Mouse (Mus musculus) fibroblast of lung, adult 2 months (primary cell): ENCODE measurements around the gene Dnajb6.

Experiments
- DNase-seq: peaks from one replicate; pipeline ENCODE4 v3.0.0-alpha.2; 2011; ENCODE audit warnings: low read depth

Gene Dnajb6

GRCm38 (mm10) chr5:29852376-29852775 is 116.9 kb downstream of the Dnajb6 start:
- DNase-seq: no peak

DNA sequence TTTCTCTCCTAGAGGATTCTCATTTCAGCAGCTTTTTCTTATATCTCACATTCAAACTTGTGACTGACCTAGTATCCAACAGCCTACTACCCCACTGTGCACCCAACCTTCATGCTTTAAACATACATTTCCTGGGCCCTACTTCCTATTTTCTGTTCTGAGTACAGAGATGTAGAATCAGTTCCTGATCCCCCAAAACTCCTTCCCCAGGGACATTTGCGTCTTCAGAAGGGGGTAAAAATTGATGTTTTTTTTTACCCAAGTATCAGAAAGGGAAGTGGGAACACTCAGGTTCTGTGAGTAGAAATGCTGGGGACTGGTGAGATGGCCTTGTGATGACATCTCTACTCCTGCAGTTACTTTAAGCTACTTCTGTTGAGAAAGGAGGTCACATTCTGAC is 117.5 kb downstream of the Dnajb6 start:
- no peak for DNase-seq

DNA sequence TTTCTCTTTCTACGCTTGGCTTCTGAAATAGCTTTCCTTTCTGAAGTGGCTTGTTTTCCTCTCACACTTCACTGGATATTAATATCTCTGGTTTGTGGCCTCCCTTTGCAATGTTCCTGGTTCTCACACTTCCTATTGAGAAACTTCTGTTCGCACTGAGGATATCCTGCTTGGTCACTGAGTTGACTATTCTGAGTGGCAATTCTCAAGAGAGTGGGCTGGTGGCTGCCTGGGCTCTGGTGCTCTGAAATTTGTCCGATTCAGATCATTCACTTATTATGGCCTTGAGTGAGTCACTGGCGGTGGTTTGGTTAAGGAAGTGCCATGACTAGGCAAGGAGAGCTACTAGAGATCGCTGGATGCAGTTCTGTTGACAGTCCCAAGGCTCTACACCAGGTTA is 118.9 kb downstream of the Dnajb6 start:
- no peak for DNase-seq

- no peak for DNase-seq
Measured at GRCm38 (mm10) chr5:29854971-29855370, 119.5 kb downstream of the Dnajb6 start.

DNA sequence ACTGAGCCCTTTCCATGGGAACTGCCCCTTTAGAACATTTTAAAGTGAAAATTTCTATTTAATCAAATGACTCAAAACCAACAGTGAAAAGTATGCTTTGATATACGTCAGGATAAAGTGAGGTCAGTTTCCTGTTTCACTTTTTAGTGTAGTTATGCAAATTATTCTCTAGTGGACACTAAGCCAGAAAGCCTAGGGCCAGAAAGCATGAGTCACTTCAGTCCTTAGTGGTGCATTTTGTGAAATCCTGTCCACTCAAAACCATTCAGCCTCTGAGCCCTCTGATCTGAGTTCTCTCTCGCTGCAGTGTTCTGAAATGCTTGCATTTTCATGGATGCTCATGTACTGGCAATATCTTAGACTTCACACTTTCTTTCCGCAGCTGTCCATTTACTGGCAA is 126.0 kb downstream of the Dnajb6 start:
- DNase-seq: peak; percentile 82

DNA sequence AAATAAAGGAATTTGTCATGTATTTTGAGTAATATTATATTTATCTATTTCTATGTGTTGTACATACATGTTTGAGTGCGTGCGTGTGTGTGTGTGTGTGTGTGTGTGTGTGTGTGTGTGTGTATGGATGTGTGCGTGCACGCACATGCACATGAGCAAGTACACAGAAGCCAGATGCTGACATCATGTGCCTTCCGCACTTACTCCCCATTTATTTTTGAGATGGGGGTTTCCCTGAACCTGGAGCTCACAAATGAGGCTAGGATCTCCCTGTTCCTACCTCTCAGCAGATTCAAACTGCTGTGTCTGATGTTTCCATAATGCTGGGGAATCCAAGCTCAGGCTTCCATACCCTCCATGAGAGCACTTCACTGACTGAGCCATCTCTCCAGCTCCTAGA is 126.9 kb downstream of the Dnajb6 start:
- no peak for DNase-seq

DNA sequence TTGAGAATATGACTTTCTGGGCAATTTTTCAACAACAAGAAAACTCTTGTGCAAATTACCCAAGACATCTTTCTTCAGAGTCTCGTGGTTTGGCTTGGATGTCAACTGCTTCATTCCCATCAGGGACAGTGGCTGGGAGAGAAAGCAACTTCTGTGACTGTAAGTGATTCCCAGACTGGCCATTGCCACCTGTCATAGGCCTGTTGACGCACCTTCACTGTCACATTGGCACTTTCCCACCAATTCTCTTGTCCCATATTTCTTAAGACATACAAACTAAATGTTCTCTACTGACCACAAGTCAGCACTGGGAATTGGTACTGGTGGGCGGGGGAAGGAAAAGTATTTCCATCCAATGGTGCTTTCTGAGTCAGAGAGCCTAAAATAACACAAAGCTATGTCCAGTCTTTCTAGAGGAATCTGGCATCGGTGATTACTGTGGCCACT is 128.8 kb downstream of the Dnajb6 start:
- DNase-seq: peak; percentile 99

DNA sequence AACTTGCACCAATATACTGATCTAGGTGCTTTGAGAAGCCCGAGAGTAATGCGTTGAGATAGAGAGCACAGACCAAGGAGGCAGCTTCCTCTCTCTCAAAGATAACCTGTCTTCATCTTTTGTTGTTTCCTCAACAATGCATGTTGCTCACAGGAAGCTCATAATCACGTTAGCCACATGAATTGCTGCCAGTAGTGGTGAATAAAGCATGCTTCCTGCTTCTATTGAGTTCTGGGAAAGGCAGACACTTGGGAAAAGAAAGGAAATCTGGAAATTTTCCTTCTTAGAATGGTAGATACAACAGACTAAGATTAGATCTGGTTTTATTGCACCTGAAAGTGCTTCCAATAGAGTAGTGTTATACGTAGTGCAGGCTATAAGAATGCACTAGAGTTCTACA is 129.5 kb downstream of the Dnajb6 start:
- DNase-seq: no peak
